Mouse (Mus musculus): ENCODE data around the gene Aagab.

DNA sequence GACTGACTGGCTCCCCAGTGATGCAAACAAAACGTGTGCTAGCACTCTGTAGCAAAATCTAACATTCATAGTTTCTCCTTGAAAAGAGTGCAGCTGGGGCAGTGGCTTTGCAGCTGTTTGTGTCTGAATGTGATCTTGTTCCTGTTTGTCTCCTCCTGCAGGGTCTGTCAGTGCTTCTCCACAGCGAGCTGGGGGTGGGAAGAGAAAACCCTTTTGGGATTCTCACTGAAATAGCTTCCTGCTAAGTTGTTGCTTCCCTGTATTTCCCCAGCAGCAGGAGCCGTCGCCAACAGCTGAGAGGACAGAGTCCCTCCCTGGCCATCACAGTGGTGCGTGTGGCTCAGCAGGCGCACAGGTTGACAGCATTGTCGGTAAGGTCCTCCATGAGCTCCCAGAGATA, 33.7 kb downstream of the Aagab start:
- TF ChIP-seq CTCF (IDR thresholded peaks at IDR 0.05; ENCODE audit: borderline replicate concordance, insufficient read depth, low read length): no peak
- TF ChIP-seq POLR2A (IDR thresholded peaks at IDR 0.05; ENCODE audit: low read depth, low read length): no peak
